Mouse (Mus musculus) small intestine, adult 2 months (tissue): Measurements from ENCODE around the gene Alpl.

Experiments used
- CTCF ChIP-seq: fragments of 200-500 bp; IDR thresholded peaks from 2 replicates; pipeline ENCODE4 v1.5.1; 2012; ENCODE audit warnings: low read depth, mild to moderate bottlenecking, control low read depth, inconsistent platforms, low read length, moderate library complexity, mixed read lengths; ENCODE audit not compliant: insufficient replicate concordance, insufficient read length; ENCODE audit errors: extremely low read depth
- POLR2A ChIP-seq: fragments of 200-500 bp; IDR thresholded peaks from 2 replicates; pipeline ENCODE4 v1.6.1; 2012; ENCODE audit warnings: low read depth, mild to moderate bottlenecking, control low read depth, inconsistent platforms, low read length, moderate library complexity

GRCm38 (mm10) chr4:137762886-137763285, 33.3 kb downstream of the Alpl start:
- TF ChIP-seq POLR2A (no peak), CTCF (no peak)
